Mouse (Mus musculus): ENCODE measurements around the gene Gm853.

- TF ChIP-seq CTCF (IDR thresholded peaks at IDR 0.05; ENCODE audit: low read depth, low read length) = no peak
- TF ChIP-seq GATA2 (IDR thresholded peaks at IDR 0.05; ENCODE audit: borderline replicate concordance, low read depth, low read length) = no peak
- TF ChIP-seq GATA1 (IDR thresholded peaks at IDR 0.05; ENCODE audit: borderline replicate concordance, low read length) = no peak
- no peak for TF ChIP-seq TAL1 (conservative IDR thresholded peaks at IDR 0.05; ENCODE audit: low read depth, low read length)
Observed at GRCm38 (mm10) chr4:130220176-130220575, 2.0 kb downstream of the Gm853 start.
